ENCODE assay signal across 1 mouse cellular context in the genomic region with DNA sequence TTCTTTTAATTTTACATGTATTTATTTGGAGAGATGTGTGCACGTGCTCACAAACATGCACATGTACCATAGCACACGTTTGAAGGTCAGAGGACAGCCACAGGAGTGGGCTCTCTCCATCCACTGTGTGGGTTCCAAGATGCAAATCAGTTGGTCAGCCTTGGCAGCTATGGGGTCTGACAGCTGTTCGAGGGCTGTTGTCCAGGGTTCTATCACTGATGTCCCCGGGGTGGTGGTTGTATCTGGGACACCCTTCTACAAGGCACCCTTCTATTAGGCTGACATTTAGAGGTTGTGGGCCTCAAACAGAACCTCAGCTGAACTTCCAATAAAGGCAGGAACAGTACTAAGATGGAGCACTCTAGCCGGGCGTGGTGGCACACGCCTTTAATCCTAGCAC.
TF ChIP-seq lines count a peak whose summit lies in the region.

No protein-coding gene starts in this region.

TF ChIP-seq in CH12.LX, 34 proteins besides CTCF, POLR2A, EP300 and RAD21 (continued from another document):
- TF ChIP-seq JUND (conservative IDR thresholded peaks at IDR 0.05; ENCODE audit: low read depth, low read length) = no peak
- no peak for TF ChIP-seq ETS1 (conservative IDR thresholded peaks at IDR 0.05; ENCODE audit: low read depth, low read length)
